Mouse (Mus musculus): Measurements from ENCODE around the gene Apon. TPM values are rescaled to one million over a fixed set of nuclear protein-coding genes. Genes with fewer than 3 reads are reported as not detected.

The Apon gene
- polyA plus RNA-seq, 1 experiment from 2014 or later, result 0.49 TPM

Other genes starting within 250 kb of the Apon start
- gene Hsd17b6, start 246.5 kb upstream of the Apon start, polyA plus RNA-seq (2016; fragmentation: Nextera tagmentation; extraction: Ambion mirVana), result not detected in 2 replicates
- gene Prim1, start 238.9 kb upstream of the Apon start, polyA plus RNA-seq (2016; fragmentation: Nextera tagmentation; extraction: Ambion mirVana), result 53.4 and 57.8 TPM in 2 replicates
- gene Naca, start 218.5 kb upstream of the Apon start, polyA plus RNA-seq (2016; fragmentation: Nextera tagmentation; extraction: Ambion mirVana), result 668 and 670 TPM in 2 replicates
- 461 and 507 TPM in 2 replicates for gene Ptges3, start 195.1 kb upstream of the Apon start, polyA plus RNA-seq (2016; fragmentation: Nextera tagmentation; extraction: Ambion mirVana)
- 2,084 and 2,133 TPM in 2 replicates for gene Atp5b, start 170.8 kb upstream of the Apon start, polyA plus RNA-seq (2016; fragmentation: Nextera tagmentation; extraction: Ambion mirVana)
- gene Baz2a, start 162.5 kb upstream of the Apon start, polyA plus RNA-seq (2016; fragmentation: Nextera tagmentation; extraction: Ambion mirVana), result 12.2 and 14.9 TPM in 2 replicates
- 17.2 and 20.0 TPM in 2 replicates for gene Rbms2, start 73.8 kb upstream of the Apon start, polyA plus RNA-seq (2016; fragmentation: Nextera tagmentation; extraction: Ambion mirVana)
- 1.00 and 1.5 TPM in 2 replicates for gene Gls2, start 59.6 kb upstream of the Apon start, polyA plus RNA-seq (2016; fragmentation: Nextera tagmentation; extraction: Ambion mirVana)
- gene Spryd4, start 42.3 kb upstream of the Apon start, polyA plus RNA-seq (2016; fragmentation: Nextera tagmentation; extraction: Ambion mirVana), result 21.8 and 21.9 TPM in 2 replicates
- not detected in 2 replicates for gene Mip, start 28.3 kb upstream of the Apon start, polyA plus RNA-seq (2016; fragmentation: Nextera tagmentation; extraction: Ambion mirVana)
- 48.6 and 50.6 TPM in 2 replicates for gene Timeless, start 22.0 kb upstream of the Apon start, polyA plus RNA-seq (2016; fragmentation: Nextera tagmentation; extraction: Ambion mirVana)
- not detected in 2 replicates for gene Apof, start 14.6 kb downstream of the Apon start, polyA plus RNA-seq (2016; fragmentation: Nextera tagmentation; extraction: Ambion mirVana)
- 23.3 and 25.6 TPM in 2 replicates for gene Stat2, start 16.5 kb downstream of the Apon start, polyA plus RNA-seq (2016; fragmentation: Nextera tagmentation; extraction: Ambion mirVana)
- 0.28 TPM in 1 of 2 replicates, not detected in the other for gene Il23a, start 44.7 kb downstream of the Apon start, polyA plus RNA-seq (2016; fragmentation: Nextera tagmentation; extraction: Ambion mirVana)
- 31.5 and 33.0 TPM in 2 replicates for gene Pan2, start 49.2 kb downstream of the Apon start, polyA plus RNA-seq (2016; fragmentation: Nextera tagmentation; extraction: Ambion mirVana)
- 212 and 230 TPM in 2 replicates for gene Cnpy2, start 68.4 kb downstream of the Apon start, polyA plus RNA-seq (2016; fragmentation: Nextera tagmentation; extraction: Ambion mirVana)
- 221 and 230 TPM in 2 replicates for gene Cs, start 83.6 kb downstream of the Apon start, polyA plus RNA-seq (2016; fragmentation: Nextera tagmentation; extraction: Ambion mirVana)
- gene Coq10a, start 114.9 kb downstream of the Apon start, polyA plus RNA-seq (2016; fragmentation: Nextera tagmentation; extraction: Ambion mirVana), result 33.3 and 35.2 TPM in 2 replicates
- gene Ankrd52, start 123.0 kb downstream of the Apon start, polyA plus RNA-seq (2016; fragmentation: Nextera tagmentation; extraction: Ambion mirVana), result 10.2 and 13.2 TPM in 2 replicates
- gene Slc39a5, start 147.1 kb downstream of the Apon start, polyA plus RNA-seq (2016; fragmentation: Nextera tagmentation; extraction: Ambion mirVana), result not detected in 2 replicates
- gene Nabp2, start 157.4 kb downstream of the Apon start, polyA plus RNA-seq (2016; fragmentation: Nextera tagmentation; extraction: Ambion mirVana), result 109 and 115 TPM in 2 replicates
- gene Rnf41, start 157.6 kb downstream of the Apon start, polyA plus RNA-seq (2016; fragmentation: Nextera tagmentation; extraction: Ambion mirVana), result 61.3 and 61.4 TPM in 2 replicates
- gene Smarcc2, start 205.2 kb downstream of the Apon start, polyA plus RNA-seq (2016; fragmentation: Nextera tagmentation; extraction: Ambion mirVana), result 174 and 177 TPM in 2 replicates
- gene Myl6, start 240.0 kb downstream of the Apon start, polyA plus RNA-seq (2016; fragmentation: Nextera tagmentation; extraction: Ambion mirVana), result 879 and 909 TPM in 2 replicates
- gene Myl6b, start 244.6 kb downstream of the Apon start, polyA plus RNA-seq (2016; fragmentation: Nextera tagmentation; extraction: Ambion mirVana), result 3.1 and 3.9 TPM in 2 replicates